Mouse (Mus musculus): ENCODE data around the gene Scrn3. TPM values are rescaled to one million over a fixed set of nuclear protein-coding genes. Genes with fewer than 3 reads are reported as not detected.

Scrn3 gene
- polyA plus RNA-seq, 1 experiment: not detected

- 58% methylated on average over 4 of the region's 4 CpGs for WGBS
- Histone ChIP-seq H3K4me1 (ENCODE audit: control insufficient read depth, insufficient read depth, low read length) (peaks cover 3% of the 10 kb centered on the region; the same call in 1 of the 2 replicates), H3K27ac (ENCODE audit: insufficient read depth, low read depth, low read length) (no peak overlapping the region), H3K4me3 (ENCODE audit: insufficient read depth, low read depth, low read length) (no peak overlapping the region)
- TF ChIP-seq CTCF (IDR thresholded peaks at IDR 0.05; ENCODE audit: insufficient read depth, low read depth, low read length): no peak
- TF ChIP-seq POLR2A (IDR thresholded peaks at IDR 0.05; ENCODE audit: insufficient read depth, low read depth, low read length): no peak
These were observed 72.8 kb downstream of the Scrn3 start for GRCm38 (mm10) chr2:73385172-73385571.

- Histone ChIP-seq H3K4me3 (ENCODE audit: insufficient read depth, low read depth, low read length) (peak overlapping the region; percentile 53), H3K4me1 (ENCODE audit: control insufficient read depth, insufficient read depth, low read length) (peaks cover 3% of the 10 kb centered on the region; the same call in 1 of the 2 replicates), H3K27ac (ENCODE audit: insufficient read depth, low read depth, low read length) (no peak overlapping the region)
- TF ChIP-seq CTCF (IDR thresholded peaks at IDR 0.05; ENCODE audit: insufficient read depth, low read depth, low read length) (no peak), POLR2A (IDR thresholded peaks at IDR 0.05; ENCODE audit: insufficient read depth, low read depth, low read length) (no peak)
- WGBS: under 1% methylated on average over 29 of the region's 29 CpGs
These were observed 73.4 kb downstream of the Scrn3 start for GRCm38 (mm10) chr2:73385641-73386355.

GRCm38 (mm10) chr2:73386356-73387046 lies 74.1 kb downstream of the Scrn3 start, which contains the start of gene Gpr155:
Gpr155 (minus strand) TSS chr2:73386572.
- TF ChIP-seq POLR2A (IDR thresholded peaks at IDR 0.05; ENCODE audit: insufficient read depth, low read depth, low read length): peak; percentile 65
- TF ChIP-seq CTCF (IDR thresholded peaks at IDR 0.05; ENCODE audit: insufficient read depth, low read depth, low read length): no peak
- under 1% methylated on average over 44 of the region's 44 CpGs for WGBS
- Histone ChIP-seq H3K4me1 (ENCODE audit: control insufficient read depth, insufficient read depth, low read length) (peaks cover 3% of the 10 kb centered on the region; the same call in 1 of the 2 replicates), H3K27ac (ENCODE audit: insufficient read depth, low read depth, low read length) (peak within 1 kb of the TSS; percentile 13; the same call in 1 of the 2 replicates), H3K4me3 (ENCODE audit: insufficient read depth, low read depth, low read length) (peak within 1 kb of the TSS; percentile 53)

Other genes with a start within 250 kb of the Scrn3 start
- gene Ola1, start 93.7 kb upstream of the Scrn3 start, polyA plus RNA-seq (2012; ENCODE audit: insufficient read depth, insufficient read length, low replicate concordance, missing spikeins): 370 TPM in 1 of 2 replicates, not detected in the other
- not detected in 2 replicates for gene Sp9, start 40.7 kb upstream of the Scrn3 start, polyA plus RNA-seq (2012; ENCODE audit: insufficient read depth, insufficient read length, low replicate concordance, missing spikeins)
- gene Cir1, start 100 bp downstream of the Scrn3 start, polyA plus RNA-seq (2012; ENCODE audit: insufficient read depth, insufficient read length, low replicate concordance, missing spikeins): not detected in 2 replicates
- not detected in 2 replicates for gene Gpr155, start 74.0 kb downstream of the Scrn3 start, polyA plus RNA-seq (2012; ENCODE audit: insufficient read depth, insufficient read length, low replicate concordance, missing spikeins)
- not detected in 2 replicates for gene Wipf1, start 217.1 kb downstream of the Scrn3 start, polyA plus RNA-seq (2012; ENCODE audit: insufficient read depth, insufficient read length, low replicate concordance, missing spikeins)

Data from olfactory bulb, adult 2 months (tissue).